Mouse (Mus musculus) bone marrow, adult 2 months (tissue): ENCODE data around the gene Txndc17.

Source experiments
- CTCF ChIP-seq: fragments of 200-500 bp; IDR thresholded peaks from 2 replicates; pipeline ENCODE4 v1.5.1; 2011; ENCODE audit warnings: low read length, control low read depth; ENCODE audit not compliant: control insufficient read depth, insufficient read depth
- POLR2A ChIP-seq: fragments of 200-500 bp; IDR thresholded peaks from 2 replicates; pipeline ENCODE4 v1.6.1; 2011; ENCODE audit warnings: low read depth, mild to moderate bottlenecking, control low read depth, low read length, borderline replicate concordance; ENCODE audit not compliant: control insufficient read depth

- TF ChIP-seq CTCF (no peak), POLR2A (no peak)
Observed at GRCm38 (mm10) chr11:72207834-72208377, 559 bp downstream of the Txndc17 start.
